Mouse (Mus musculus) thymus, adult 18-20 months (tissue): ENCODE results near the gene Pabpc5.

Source experiments
- DNase-seq, 2 experiments: peaks; one replicate each; pipeline ENCODE4 v3.0.0; 2022; ENCODE audit warnings: mixed read lengths in 2 of 2

Pabpc5 gene

GRCm38 (mm10) chrX:119927081-119927571 lies at the start of gene Pabpc5:
Pabpc5 (plus strand) TSS chrX:119927196.
- DNase-seq: no peak

GRCm38 (mm10) chrX:119886957-119887593 lies 39.9 kb upstream of the Pabpc5 start:
- DNase-seq: no peak

GRCm38 (mm10) chrX:119888326-119888920 lies 38.6 kb upstream of the Pabpc5 start:
- DNase-seq: no peak

GRCm38 (mm10) chrX:119927852-119928251 lies 856 bp downstream of the Pabpc5 start:
- no peak for DNase-seq
